7 mouse cellular contexts compared by ENCODE assay signal in genomic region chr5:66151301-66152188, GRCm38 (mm10). TPM values are rescaled to one million over a fixed set of nuclear protein-coding genes. Genes with fewer than 3 reads are reported as not detected.
DNase-seq lines count a peak whose midpoint lies in the region; ATAC-seq lines count a peak whose summit lies in the region.

No protein-coding gene starts in this region.

- DNase-seq in R1 (ENCODE audit: low read depth, low spot score), result peak; percentile 79
- peak; percentile 7 for DNase-seq in cerebellum, adult 9-11 months
- DNase-seq in lung, postnatal 36 days, result peak; percentile 51
- DNase-seq in retina, postnatal 1 day, result peak; percentile 44
- no peak for DNase-seq in frontal cortex, postnatal 36 days (ENCODE audit: low spot score in 2 of 2)

- WGBS in heart, embryonic 12.5 days, result 13% methylated on average over 37 of the region's 37 CpGs
- WGBS in kidney, embryonic 14.5 days, result 6% methylated on average over 37 of the region's 37 CpGs

- peak; percentile 51; the same call in 1 of the 2 replicates for ATAC-seq in heart, embryonic 12.5 days (ENCODE audit: insufficient number of reproducible peaks, low FRiP score)
- peak; percentile 79 for ATAC-seq in kidney, embryonic 14.5 days (ENCODE audit: low FRiP score, low TSS enrichment)

- H3K9ac ChIP-seq in heart, embryonic 12.5 days, result peak overlapping the region; percentile 64
- peak overlapping the region; percentile 54 for H3K9ac ChIP-seq in kidney, embryonic 14.5 days (ENCODE audit: low read depth, low read length)

- H3K4me2 ChIP-seq in heart, embryonic 12.5 days, result peak overlapping the region; percentile 98
- H3K4me2 ChIP-seq in kidney, embryonic 14.5 days (replicated peaks; ENCODE audit: low read depth, low read length), result peak overlapping the region; percentile 62

- H3K4me3 ChIP-seq in heart, embryonic 12.5 days, result peak overlapping the region; percentile 56
- peak overlapping the region; percentile 45 for H3K4me3 ChIP-seq in kidney, embryonic 14.5 days (ENCODE audit: low read length)

- no peak overlapping the region for H3K27ac ChIP-seq in heart, embryonic 12.5 days (ENCODE audit: poor library complexity, severe bottlenecking)
- peak overlapping the region; percentile 93 for H3K27ac ChIP-seq in kidney, embryonic 14.5 days (ENCODE audit: low read depth, low read length)

- H3K4me1 ChIP-seq in heart, embryonic 12.5 days (replicated peaks), result peaks cover 10% of the 10 kb centered on the region
- peaks cover 8% of the 10 kb centered on the region; the same call in 1 of the 2 replicates for H3K4me1 ChIP-seq in kidney, embryonic 14.5 days (ENCODE audit: control insufficient read depth, insufficient read depth, low read length)

- no peaks in the 10 kb centered on the region for H3K9me3 ChIP-seq in heart, embryonic 12.5 days (replicated peaks)
- H3K9me3 ChIP-seq in kidney, embryonic 14.5 days (ENCODE audit: control insufficient read depth, low read length), result no peaks in the 10 kb centered on the region

- H3K36me3 ChIP-seq in heart, embryonic 12.5 days, result no peaks in the 10 kb centered on the region
- no peaks in the 10 kb centered on the region for H3K36me3 ChIP-seq in kidney, embryonic 14.5 days (ENCODE audit: control insufficient read depth, insufficient read depth, low read length)

- peaks cover 34% of the 10 kb centered on the region for H3K27me3 ChIP-seq in heart, embryonic 12.5 days (replicated peaks)
- peaks cover 11% of the 10 kb centered on the region; the same call in 1 of the 2 replicates for H3K27me3 ChIP-seq in kidney, embryonic 14.5 days (ENCODE audit: control insufficient read depth, insufficient read depth, low read length)

RNA-seq across cellular contexts. Expression of gene Rbm47, which starts 21.4 kb away (rescaled TPM):
- 2.2 and 2.4 TPM in 2 replicates for polyA plus RNA-seq in heart, embryonic 12.5 days (2016; fragmentation: Nextera tagmentation; extraction: Ambion mirVana)
- 27.6 and 45.6 TPM in 2 replicates for polyA plus RNA-seq in kidney, embryonic 14.5 days (2014; fragmentation: Nextera tagmentation; extraction: Ambion mirVana)

Comparison
In these comparisons a context has a peak if more than half of its experiments do, and no peak if none do; other contexts are left out.
1. DNase-seq: peak in R1 (single experiment), cerebellum, adult 9-11 months (single experiment), lung, postnatal 36 days (single experiment) and retina, postnatal 1 day (single experiment); none in frontal cortex, postnatal 36 days (0 of 2).